Mouse (Mus musculus) left cerebral cortex, postnatal 25 days (tissue): Measurements from ENCODE around the gene Scarb1. TPM values are rescaled to one million over a fixed set of nuclear protein-coding genes. Genes with fewer than 3 reads are reported as not detected.
"Not testable (repeated sequence)": the region's sequence is repeated elsewhere in the genome, so short reads cannot be mapped to it uniquely, and the experiment has no call there.

Experiments
- DNase-seq, 2 experiments: peaks; one replicate each; pipeline ENCODE4 v3.0.0; 2022; ENCODE audit warnings: low spot score in 2 of 2, mixed read lengths in 1 of 2
- intact Hi-C: fragments of 180-260 bp; cut with DNase I; formaldehyde crosslinking; loops from one replicate; pipeline ENCODE4 v1.15.1; 2025
- total RNA-seq, 2 experiments: library from RNA; stranded (reverse); gene quantifications; 2 replicates each; pipeline ENCODE4 v1.2.3; 2021

The Scarb1 gene
- 10 to 100 TPM; 24.6 to 28.9 TPM for total RNA-seq

GRCm38 (mm10) chr5:125340547-125341262 lies at the start of gene Scarb1:
Gene Scarb1, minus strand, starts transcription at chr5:125341094.
- intact Hi-C loops, result no loop called here
- DNase-seq, result peak; percentile 81 to 87

- DNase-seq, result peak; percentile 83 to 85
- intact Hi-C loops, result loop anchor here (2.0 kb wide), 1 partner anchor 15 kb away; no protein-coding TSS in a partner anchor
Measured at GRCm38 (mm10) chr5:125389579-125390441, 48.9 kb upstream of the Scarb1 start, which contains the start of gene Ubc. Gene Ubc, minus strand, starts transcription at chr5:125390202.

DNA sequence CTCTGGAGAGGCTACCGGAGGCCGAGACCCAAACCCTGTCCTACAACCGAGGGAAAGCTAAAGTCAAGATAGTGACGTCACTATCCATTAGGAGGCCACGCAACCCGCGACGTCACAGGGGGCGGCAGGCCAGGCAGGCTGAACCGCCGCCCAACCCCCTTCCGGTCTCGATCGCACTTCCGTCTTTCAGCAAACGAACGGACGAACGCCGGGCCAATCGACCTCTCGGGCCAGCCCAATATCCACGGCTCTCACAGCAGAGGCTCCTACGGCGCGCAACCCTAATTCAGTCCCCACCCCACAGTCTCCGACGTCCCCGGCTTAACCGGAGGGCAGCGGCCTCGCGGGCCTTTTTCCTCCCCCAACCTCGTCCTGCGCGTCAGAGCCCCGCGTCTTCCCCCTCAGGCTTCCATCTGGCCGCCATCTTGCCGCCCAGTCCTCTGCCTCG lies 48.3 kb upstream of the Scarb1 start, which contains the start of gene Gm10382:
Gm10382 (plus strand) TSS at position 192 of the 448 bp plus-strand sequence.
- intact Hi-C loops, result no loop called here
- peak; percentile 77 to 78 for DNase-seq

DNA sequence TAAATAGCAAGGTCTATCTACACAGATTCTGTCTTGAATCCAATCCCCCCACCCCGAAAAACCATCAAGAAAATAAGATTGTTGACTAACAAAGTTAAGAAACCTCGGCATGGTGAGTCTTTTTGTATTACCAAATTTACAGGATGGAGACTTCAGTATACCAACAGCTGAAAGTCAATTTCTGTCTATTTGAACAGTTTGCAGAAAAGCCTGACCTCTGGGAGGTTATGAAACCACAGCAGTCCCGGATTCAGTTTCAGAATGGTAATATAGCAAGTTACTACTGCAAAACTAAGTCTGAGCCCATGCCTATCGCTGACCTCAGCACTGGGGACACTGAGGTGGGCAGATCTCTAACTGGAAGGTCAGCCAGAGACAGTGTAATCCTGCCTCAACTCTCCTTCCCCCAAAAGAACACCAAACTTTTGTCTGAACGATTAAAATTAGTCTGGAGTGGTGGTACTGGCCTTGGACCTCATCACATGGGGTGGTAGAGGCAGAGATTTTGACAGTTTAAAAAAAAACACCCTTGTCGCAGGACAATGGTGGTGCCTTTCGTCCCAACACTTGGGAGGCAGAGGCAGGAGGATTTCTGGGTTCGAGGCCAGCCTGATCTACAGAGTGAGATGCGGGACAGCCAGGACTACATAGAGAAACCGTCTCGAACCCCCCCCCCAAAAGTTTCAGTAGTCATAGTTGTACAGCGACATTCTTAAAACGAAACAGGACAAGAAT lies 47.6 kb upstream of the Scarb1 start:
- no peak for DNase-seq
- intact Hi-C loops, result no loop called here

DNA sequence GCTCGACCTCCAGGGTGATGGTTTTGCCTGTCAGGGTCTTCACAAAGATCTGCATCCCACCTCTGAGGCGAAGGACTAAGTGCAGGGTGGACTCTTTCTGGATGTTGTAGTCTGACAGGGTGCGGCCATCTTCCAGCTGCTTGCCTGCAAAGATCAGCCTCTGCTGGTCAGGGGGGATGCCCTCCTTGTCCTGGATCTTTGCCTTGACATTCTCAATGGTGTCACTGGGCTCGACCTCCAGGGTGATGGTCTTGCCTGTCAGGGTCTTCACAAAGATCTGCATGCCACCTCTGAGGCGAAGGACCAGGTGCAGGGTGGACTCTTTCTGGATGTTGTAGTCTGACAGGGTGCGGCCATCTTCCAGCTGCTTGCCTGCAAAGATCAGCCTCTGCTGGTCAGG lies 46.4 kb upstream of the Scarb1 start:
- DNase-seq, intact Hi-C loops: not testable (repeated sequence)

DNA sequence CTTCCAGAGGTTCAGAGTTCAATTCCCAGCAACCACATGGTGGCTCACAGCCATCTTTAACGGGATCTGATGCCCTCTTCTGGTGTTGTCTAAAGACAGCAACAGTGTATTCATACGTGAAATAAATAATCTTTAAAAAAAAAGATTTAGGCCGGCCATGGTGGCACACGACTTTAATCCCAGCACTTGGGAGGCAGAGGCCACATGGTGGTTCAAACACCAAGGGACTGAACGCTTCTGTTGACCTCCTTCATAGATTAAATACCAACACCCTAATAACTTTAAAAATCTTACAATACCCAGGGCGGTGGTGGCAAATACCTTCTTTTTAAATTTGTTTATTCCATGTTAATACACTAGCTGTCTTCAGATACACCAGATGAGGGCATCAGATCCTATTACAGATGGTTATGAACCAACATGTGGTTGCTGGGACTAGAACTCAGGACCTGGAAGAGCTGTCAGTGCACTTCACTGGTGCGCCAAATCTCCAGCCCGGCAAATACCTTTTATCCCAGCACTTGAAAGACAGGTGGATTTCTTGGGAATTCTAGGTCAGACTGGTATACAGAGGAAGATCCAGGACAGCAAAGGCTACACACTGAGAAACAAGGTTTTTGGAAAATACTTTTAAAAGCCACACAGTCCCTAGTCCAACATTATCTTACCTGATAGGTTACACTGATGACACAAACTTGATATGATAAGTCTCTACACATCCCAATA lies 44.5 kb upstream of the Scarb1 start:
- intact Hi-C loops, result no loop called here
- no peak for DNase-seq

DNA sequence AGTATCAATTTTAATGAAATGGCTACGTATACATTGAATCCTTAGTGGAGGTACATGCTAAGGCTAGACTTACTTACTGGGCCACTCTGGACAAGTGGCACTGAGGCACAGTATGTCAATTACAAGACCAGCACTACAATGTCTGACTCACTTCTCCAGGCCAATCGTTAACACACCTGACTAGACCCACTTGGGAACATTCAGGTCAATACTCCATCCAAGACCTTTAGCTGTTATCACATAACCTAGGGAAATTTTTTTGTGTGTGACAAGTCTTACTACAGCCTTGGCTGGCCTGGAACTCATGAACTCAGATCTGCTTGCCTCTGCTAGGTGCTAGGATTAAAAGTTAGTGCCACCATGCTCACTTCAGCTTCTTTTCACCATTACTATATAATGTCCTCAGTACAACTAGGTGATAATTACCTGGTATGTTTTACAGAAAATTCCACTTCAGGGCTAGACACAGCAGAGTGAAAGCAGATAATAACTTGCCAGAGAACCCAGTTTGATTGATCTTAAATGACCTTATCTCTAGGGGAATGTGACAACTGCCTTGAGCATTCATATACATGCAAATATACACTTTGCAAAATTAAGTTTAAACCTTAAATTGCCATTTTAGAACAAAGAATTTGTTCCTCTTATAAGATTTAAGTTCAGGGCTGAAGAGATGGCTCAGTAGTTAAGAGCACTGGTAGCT lies 43.8 kb upstream of the Scarb1 start:
- intact Hi-C loops, result loop anchor here (5.0 kb wide), 1 partner anchor 78 kb away; no protein-coding TSS in a partner anchor
- no peak for DNase-seq

DNA sequence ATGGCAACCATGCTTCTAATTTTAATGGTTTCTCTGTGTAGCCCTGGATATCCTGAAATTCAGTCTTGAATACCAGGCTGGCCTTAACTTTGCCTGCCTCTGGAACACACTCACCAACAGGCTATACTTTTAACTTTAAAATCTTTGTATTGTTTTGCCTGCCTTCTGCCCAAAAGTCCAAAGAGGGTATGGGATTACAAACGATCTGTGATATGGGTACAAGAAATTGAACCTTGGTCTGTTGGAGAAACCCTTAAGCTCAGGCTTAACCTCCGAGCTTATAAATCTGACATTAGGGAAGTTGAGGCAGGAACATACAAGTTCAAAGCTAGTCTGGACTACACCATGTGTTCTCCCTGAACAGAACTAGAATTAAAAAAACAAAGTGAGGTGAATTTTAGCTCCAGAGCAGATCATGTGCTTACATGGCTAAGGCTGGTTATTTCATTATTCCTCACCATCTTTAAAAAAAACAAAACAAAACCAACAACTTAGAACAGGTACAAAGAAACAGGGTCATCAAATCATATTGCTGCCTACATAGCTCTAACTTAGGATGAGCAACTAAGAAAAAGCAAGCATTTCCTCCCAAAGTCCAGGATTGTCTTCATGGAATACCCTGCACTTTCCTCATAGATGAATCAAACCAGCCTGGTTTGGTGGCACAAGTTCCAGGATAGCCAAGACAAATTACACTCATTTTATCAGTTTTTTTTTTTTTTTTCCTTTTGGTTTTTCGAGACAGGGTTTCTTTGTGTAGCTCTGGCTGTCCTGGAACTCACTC lies 42.9 kb upstream of the Scarb1 start:
- intact Hi-C loops, result loop anchor here (5.0 kb wide), 1 partner anchor 78 kb away; no protein-coding TSS in a partner anchor
- no peak for DNase-seq

GRCm38 (mm10) chr5:125382673-125383558 lies 42.0 kb upstream of the Scarb1 start:
- intact Hi-C loops, result loop anchor here (5.0 kb wide), 1 partner anchor 79 kb away; no protein-coding TSS in a partner anchor
- peak; percentile 61 to 77 for DNase-seq

- DNase-seq, result no peak
- intact Hi-C loops, result loop anchor here (5.0 kb wide), 1 partner anchor 80 kb away; no protein-coding TSS in a partner anchor
Measured at GRCm38 (mm10) chr5:125381954-125382672, 41.2 kb upstream of the Scarb1 start.

DNA sequence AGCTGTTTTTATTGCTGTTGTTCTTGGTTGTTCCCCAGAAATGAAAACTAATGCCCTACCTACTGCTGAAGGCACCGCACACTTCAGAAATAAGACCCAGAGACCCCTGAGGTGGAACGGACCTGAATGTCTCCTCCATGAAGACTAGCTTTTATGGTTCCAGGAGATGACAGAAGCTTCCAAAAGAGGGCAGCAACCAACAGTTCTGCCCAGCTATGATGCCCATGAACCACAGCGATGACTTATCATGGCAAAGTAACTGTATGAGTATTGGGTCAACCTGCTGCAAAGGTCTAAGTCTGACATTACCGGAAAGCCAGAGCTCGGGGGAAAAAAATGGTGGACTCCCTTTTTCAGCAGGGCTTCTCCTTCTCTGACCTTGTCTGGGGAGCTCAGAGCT lies 38.0 kb upstream of the Scarb1 start:
- no peak for DNase-seq
- intact Hi-C loops, result no loop called here

GRCm38 (mm10) chr5:125377214-125377613 lies 36.3 kb upstream of the Scarb1 start:
- intact Hi-C loops, result no loop called here
- DNase-seq, result no peak

GRCm38 (mm10) chr5:125375871-125376270 lies 35.0 kb upstream of the Scarb1 start:
- intact Hi-C loops, result no loop called here
- DNase-seq, result peak in 1 of 2 experiments; percentile 49

GRCm38 (mm10) chr5:125372027-125372426 lies 31.1 kb upstream of the Scarb1 start:
- intact Hi-C loops, result no loop called here

DNA sequence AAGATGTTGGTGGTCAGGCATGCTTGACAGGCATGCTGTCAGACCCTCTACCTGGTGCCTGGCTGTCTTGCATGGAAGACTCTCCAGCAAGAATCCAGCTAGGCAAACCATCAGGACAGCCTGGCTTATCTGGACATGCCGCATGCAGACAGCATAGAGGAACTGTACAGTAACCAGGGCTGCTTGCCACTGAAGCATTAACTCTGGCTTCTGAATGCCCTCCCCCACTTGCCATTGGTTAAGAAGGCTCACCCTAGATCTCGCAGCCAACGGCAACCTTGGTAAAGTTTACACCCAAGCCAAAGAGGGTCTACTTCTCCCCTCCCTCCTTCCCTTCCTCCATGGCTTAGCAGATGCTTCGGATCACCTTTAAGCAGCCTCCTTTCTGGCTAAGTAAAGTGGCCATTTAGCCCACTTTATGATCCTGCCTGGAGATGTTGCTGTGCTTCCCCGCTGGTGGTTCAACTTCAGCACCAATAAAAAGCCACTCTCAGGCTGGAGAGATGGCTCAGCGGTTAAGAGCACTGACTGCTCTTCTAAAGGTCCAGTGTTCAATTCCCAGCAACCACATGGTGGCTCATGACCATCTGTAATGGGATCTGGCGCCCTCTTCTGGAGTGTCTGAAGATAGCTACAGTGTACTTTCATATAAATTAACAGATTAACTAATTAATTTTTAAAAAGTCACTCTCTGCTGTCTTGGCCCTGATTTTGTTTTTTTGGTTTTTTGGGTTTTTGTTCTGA lies 30.2 kb upstream of the Scarb1 start:
- intact Hi-C loops, result no loop called here
- no peak for DNase-seq

More at GRCm38 (mm10) chr5:125372027-125372426, 31.1 kb upstream of the Scarb1 start:
- no peak for DNase-seq
